Mouse (Mus musculus): ENCODE measurements around the gene Rtf2. TPM values are rescaled to one million over a fixed set of nuclear protein-coding genes. Genes with fewer than 3 reads are reported as not detected.

Gene Rtf2
- total RNA-seq (2021), result 10 to 100 TPM; 62.7 to 68.2 TPM

- DNase-seq (ENCODE audit: extremely low spot score in 1 of 2, low spot score in 2 of 2), result peak; percentile 99 to 100
- intact Hi-C loops (cut with DNase I), result loop anchor here (2.0 to 5.0 kb wide), 2 partner anchors 69 to 213 kb away; partner anchors contain the start of genes Aurka and Cstf1
These were observed at the start of gene Rtf2 for GRCm38 (mm10) chr2:172439843-172440639. Gene Rtf2, plus strand, starts transcription at chr2:172440556.

- peak in 1 of 2 experiments; percentile 38 for DNase-seq (ENCODE audit: extremely low spot score in 1 of 2, low spot score in 2 of 2)
- intact Hi-C loops (cut with DNase I), result no loop called here
These were observed 48.3 kb upstream of the Rtf2 start for GRCm38 (mm10) chr2:172392041-172392521.

- intact Hi-C loops (cut with DNase I), result no loop called here
- DNase-seq (ENCODE audit: extremely low spot score in 1 of 2, low spot score in 2 of 2), result peak in 1 of 2 experiments; percentile 48
These were observed 46.8 kb upstream of the Rtf2 start, which contains the start of gene Cass4 for GRCm38 (mm10) chr2:172393391-172394051. Gene Cass4, plus strand, starts transcription at chr2:172393794.

GRCm38 (mm10) chr2:172394052-172394392 is 46.3 kb upstream of the Rtf2 start:
- intact Hi-C loops (cut with DNase I), result no loop called here
- DNase-seq (ENCODE audit: extremely low spot score in 1 of 2, low spot score in 2 of 2), result no peak

GRCm38 (mm10) chr2:172394671-172395070 is 45.7 kb upstream of the Rtf2 start:
- intact Hi-C loops (cut with DNase I), result no loop called here

GRCm38 (mm10) chr2:172395961-172396360 is 44.4 kb upstream of the Rtf2 start:
- intact Hi-C loops (cut with DNase I), result no loop called here
- no peak for DNase-seq (ENCODE audit: extremely low spot score in 1 of 2, low spot score in 2 of 2)

More at GRCm38 (mm10) chr2:172394671-172395070, 45.7 kb upstream of the Rtf2 start:
- DNase-seq (ENCODE audit: extremely low spot score in 1 of 2, low spot score in 2 of 2), result no peak

GRCm38 (mm10) chr2:172399901-172400300 is 40.5 kb upstream of the Rtf2 start:
- intact Hi-C loops (cut with DNase I), result no loop called here
- no peak for DNase-seq (ENCODE audit: extremely low spot score in 1 of 2, low spot score in 2 of 2)

- DNase-seq (ENCODE audit: extremely low spot score in 1 of 2, low spot score in 2 of 2), result no peak
- intact Hi-C loops (cut with DNase I), result no loop called here
These were observed 39.1 kb upstream of the Rtf2 start for GRCm38 (mm10) chr2:172401116-172401825.

GRCm38 (mm10) chr2:172404239-172404638 is 36.1 kb upstream of the Rtf2 start:
- no peak for DNase-seq (ENCODE audit: extremely low spot score in 1 of 2, low spot score in 2 of 2)
- intact Hi-C loops (cut with DNase I), result no loop called here

- intact Hi-C loops (cut with DNase I), result no loop called here
- DNase-seq (ENCODE audit: extremely low spot score in 1 of 2, low spot score in 2 of 2), result no peak
These were observed 35.3 kb upstream of the Rtf2 start for GRCm38 (mm10) chr2:172405011-172405410.

GRCm38 (mm10) chr2:172406173-172406572 is 34.2 kb upstream of the Rtf2 start:
- no peak for DNase-seq (ENCODE audit: extremely low spot score in 1 of 2, low spot score in 2 of 2)
- intact Hi-C loops (cut with DNase I), result no loop called here

GRCm38 (mm10) chr2:172407499-172407898 is 32.9 kb upstream of the Rtf2 start:
- intact Hi-C loops (cut with DNase I), result no loop called here
- DNase-seq (ENCODE audit: extremely low spot score in 1 of 2, low spot score in 2 of 2), result no peak

- DNase-seq (ENCODE audit: extremely low spot score in 1 of 2, low spot score in 2 of 2), result no peak
- intact Hi-C loops (cut with DNase I), result no loop called here
These were observed 29.7 kb upstream of the Rtf2 start for GRCm38 (mm10) chr2:172410686-172411085.

- DNase-seq (ENCODE audit: extremely low spot score in 1 of 2, low spot score in 2 of 2), result peak in 1 of 2 experiments; percentile 33
- intact Hi-C loops (cut with DNase I), result no loop called here
These were observed 29.3 kb upstream of the Rtf2 start for GRCm38 (mm10) chr2:172411091-172411490.

- intact Hi-C loops (cut with DNase I), result no loop called here
- DNase-seq (ENCODE audit: extremely low spot score in 1 of 2, low spot score in 2 of 2), result peak in 1 of 2 experiments; percentile 29
These were observed 27.9 kb upstream of the Rtf2 start for GRCm38 (mm10) chr2:172412454-172412853.

GRCm38 (mm10) chr2:172413273-172413672 is 27.1 kb upstream of the Rtf2 start:
- no peak for DNase-seq (ENCODE audit: extremely low spot score in 1 of 2, low spot score in 2 of 2)
- intact Hi-C loops (cut with DNase I), result no loop called here

GRCm38 (mm10) chr2:172413894-172414293 is 26.5 kb upstream of the Rtf2 start:
- intact Hi-C loops (cut with DNase I), result no loop called here
- DNase-seq (ENCODE audit: extremely low spot score in 1 of 2, low spot score in 2 of 2), result no peak

GRCm38 (mm10) chr2:172416218-172416617 is 24.1 kb upstream of the Rtf2 start:
- intact Hi-C loops (cut with DNase I), result no loop called here
- DNase-seq (ENCODE audit: extremely low spot score in 1 of 2, low spot score in 2 of 2), result no peak

- intact Hi-C loops (cut with DNase I), result no loop called here
- no peak for DNase-seq (ENCODE audit: extremely low spot score in 1 of 2, low spot score in 2 of 2)
These were observed 23.5 kb upstream of the Rtf2 start for GRCm38 (mm10) chr2:172416876-172417275.
